Mouse (Mus musculus) megakaryocyte progenitor cell, adult 5-6 weeks (primary cell): ENCODE data around the gene Calm1. TPM values are rescaled to one million over a fixed set of nuclear protein-coding genes. Genes with fewer than 3 reads are reported as not detected.

Experiments
- total RNA-seq, 2 experiments: library from RNA; stranded (forward) in 1 of 2; stranded (reverse) in 1 of 2; fragments of 157-497, 149-512 nt in 1 of 2; fragments of 200-1000 nt in 1 of 2; gene quantifications; 2 replicates each; pipeline versions ENCODE4 v1.2.3 to v1.2.4; 2015 to 2017

Calm1 gene
- total RNA-seq, 2 experiments from 2014 or later = 340 to 536 TPM

Other genes with a start within 250 kb of the Calm1 start
- 0.37 and 0.49 TPM in 2 replicates for gene Kcnk13, start 234.9 kb upstream of the Calm1 start, total RNA-seq (2015)
- gene Kcnk13, start 234.9 kb upstream of the Calm1 start, total RNA-seq (2017) = 0.46 TPM in 1 of 2 replicates, not detected in the other
- gene Psmc1, start 89.3 kb upstream of the Calm1 start, total RNA-seq (2015) = 236 and 253 TPM in 2 replicates
- gene Psmc1, start 89.3 kb upstream of the Calm1 start, total RNA-seq (2017) = 265 and 368 TPM in 2 replicates
- gene Nrde2, start 39.8 kb upstream of the Calm1 start, total RNA-seq (2015) = 5.9 and 6.5 TPM in 2 replicates
- gene Nrde2, start 39.8 kb upstream of the Calm1 start, total RNA-seq (2017) = 24.0 and 29.9 TPM in 2 replicates